Mouse (Mus musculus) adrenal gland, postnatal 4 days (tissue): ENCODE results near the gene Usp7. TPM values are rescaled to one million over a fixed set of nuclear protein-coding genes. Genes with fewer than 3 reads are reported as not detected.

Experiments
- DNase-seq, 2 experiments: peaks; one replicate each; pipeline ENCODE4 v3.0.0; 2021 to 2022; ENCODE audit warnings: low spot score in 2 of 2, mixed read lengths in 2 of 2
- total RNA-seq, 2 experiments: library from RNA; stranded (reverse); gene quantifications; 2 replicates each; pipeline ENCODE4 v1.2.3; 2021

The Usp7 gene
- total RNA-seq, 2 experiments from 2014 or later = 142 to 178 TPM

DNA sequence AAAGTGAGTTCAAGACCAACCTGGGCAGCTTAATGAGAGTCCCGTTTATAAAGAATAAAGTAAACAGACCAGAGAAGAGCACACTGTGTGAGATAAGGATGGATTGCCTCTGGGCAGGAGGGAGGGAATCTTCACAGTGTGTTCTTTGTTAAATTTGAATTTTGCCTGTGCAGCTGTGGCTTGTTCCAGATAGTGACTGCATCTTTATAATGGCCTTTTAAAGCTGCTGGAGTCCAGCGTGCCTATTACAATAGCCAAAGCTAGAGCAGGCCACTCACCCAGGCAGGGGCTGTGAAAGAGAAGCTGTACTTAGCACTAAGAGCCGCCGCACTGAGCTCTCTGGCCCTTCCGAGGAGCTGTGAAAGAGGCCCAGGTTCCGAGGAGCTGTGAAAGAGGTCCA lies 146.6 kb downstream of the Usp7 start:
- DNase-seq = no peak

DNA sequence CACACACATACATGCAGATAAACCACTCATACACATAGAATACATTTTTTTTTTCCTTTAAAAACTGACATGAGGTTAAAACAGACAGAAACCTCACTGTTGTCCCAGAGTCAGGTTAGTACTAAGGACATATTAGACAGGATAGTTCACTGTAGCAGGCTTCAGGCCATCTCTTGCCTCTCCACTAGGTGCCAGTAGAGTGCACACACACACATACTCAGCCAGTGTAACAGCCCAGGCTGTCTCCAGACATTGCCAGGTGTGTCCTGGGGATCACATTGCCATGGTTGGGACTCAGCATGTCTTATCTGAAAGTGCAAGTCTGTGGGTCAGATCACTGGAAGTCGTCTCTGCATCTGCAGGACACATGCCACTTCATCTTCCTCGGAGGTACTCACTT lies 148.3 kb downstream of the Usp7 start:
- DNase-seq = no peak

Other genes starting within 250 kb of the Usp7 start
- 10 to 100 TPM; 78.2 to 82.1 TPM for gene Pmm2, start 154.6 kb downstream of the Usp7 start, total RNA-seq
- 10 to 100 TPM; 18.2 to 20.8 TPM for gene Tmem186, start 154.6 kb downstream of the Usp7 start, total RNA-seq
- gene Carhsp1, start 120.2 kb downstream of the Usp7 start, total RNA-seq = 10 to 100 TPM; 78.2 to 81.1 TPM
- not detected for gene Gm5767, start 111.5 kb downstream of the Usp7 start, total RNA-seq
- gene 1810013L24Rik, start 37.8 kb upstream of the Usp7 start, total RNA-seq = 10 to 100 TPM; 80.3 to 82.8 TPM